Mouse (Mus musculus): Measurements from ENCODE around the gene Git1. TPM values are rescaled to one million over a fixed set of nuclear protein-coding genes. Genes with fewer than 3 reads are reported as not detected.

Git1 gene
- total and polyA plus RNA-seq, 3 experiments: 53.3 to 59.4 (median 54.0) TPM

DNA sequence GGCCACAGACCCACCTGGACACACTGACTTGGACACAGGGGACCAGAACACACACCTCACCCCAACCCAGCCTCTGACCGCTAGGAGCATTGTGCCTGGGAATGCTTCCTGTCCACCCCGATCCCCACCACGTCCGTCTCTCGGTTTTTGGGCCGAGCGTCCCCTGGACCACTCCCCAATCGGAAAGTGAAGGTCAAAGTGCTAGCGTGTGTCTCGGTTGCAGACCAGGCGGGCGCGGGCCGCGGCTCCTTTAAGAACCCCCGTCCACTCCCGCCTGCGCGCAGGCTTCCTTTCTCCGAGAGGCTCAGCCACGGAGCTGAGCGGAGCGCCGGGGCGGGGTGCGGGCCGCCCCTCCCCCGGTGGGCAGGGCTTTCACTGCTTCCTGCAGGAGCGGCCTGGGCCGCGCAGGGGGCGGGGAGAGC, 440 bp upstream of the Git1 start:
- Histone ChIP-seq H3K79me2 (replicated peaks; ENCODE audit: control insufficient read depth, insufficient read depth, low read length) (peaks cover 7% of the 10 kb centered on the region), H3K36me3 (ENCODE audit: control insufficient read depth, insufficient read depth, low read length) (no peaks in the 10 kb centered on the region; the same call in none of the 2 replicates), H3K9ac (ENCODE audit: low read depth, low read length) (peak overlapping the region; percentile 80), H3K4me1 (ENCODE audit: control insufficient read depth, insufficient read depth, low read length) (peaks cover 26% of the 10 kb centered on the region), H3K4me3 (peak overlapping the region; percentile 71), H3K27ac (peak overlapping the region; percentile 96), H3K27me3 (ENCODE audit: control insufficient read depth, insufficient read depth, low read length) (no peaks in the 10 kb centered on the region)
- 2% methylated on average over 29 of the region's 32 CpGs for WGBS
- DNase-seq: peak; percentile 96 to 97
- intact Hi-C loops (cut with DNase I): loop anchor here (2.0 to 10.0 kb wide), 4 partner anchors 114 to 312 kb away; partner anchors contain the start of genes Ssh2 and Taok1
- peak; percentile 73 for TF ChIP-seq POLR2A (IDR thresholded peaks at IDR 0.05; ENCODE audit: insufficient read depth, low read depth, low read length)
- TF ChIP-seq EP300 (IDR thresholded peaks at IDR 0.05; ENCODE audit: insufficient read depth, low read depth, low read length): peak; percentile 61; the same call in 1 of the 2 replicates
- TF ChIP-seq CTCF (IDR thresholded peaks at IDR 0.05): peak; percentile 50

DNA sequence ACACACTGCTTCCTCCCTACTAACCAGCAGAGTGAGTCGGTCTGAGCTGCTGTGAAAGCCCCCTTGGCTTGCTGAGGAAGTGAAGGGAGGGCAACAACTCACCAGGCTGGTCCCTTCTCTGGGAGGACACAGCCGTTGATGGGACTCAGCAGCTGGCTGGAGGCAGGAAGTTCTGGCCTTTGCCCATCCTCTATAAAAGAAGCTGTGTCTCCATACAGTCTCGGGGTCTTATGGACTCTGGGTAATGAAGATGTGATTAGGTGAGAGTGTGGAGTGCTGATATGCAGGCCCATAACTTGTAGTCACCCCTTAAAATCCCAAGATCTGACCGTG, 948 bp downstream of the Git1 start:
- Histone ChIP-seq H3K36me3 (ENCODE audit: control insufficient read depth, insufficient read depth, low read length) (no peaks in the 10 kb centered on the region; the same call in none of the 2 replicates), H3K4me1 (ENCODE audit: control insufficient read depth, insufficient read depth, low read length) (peaks cover 34% of the 10 kb centered on the region), H3K4me3 (peak overlapping the region; percentile 61), H3K79me2 (replicated peaks; ENCODE audit: control insufficient read depth, insufficient read depth, low read length) (peaks cover 7% of the 10 kb centered on the region), H3K27ac (peak overlapping the region; percentile 90), H3K9ac (ENCODE audit: low read depth, low read length) (peak overlapping the region; percentile 93), H3K27me3 (ENCODE audit: control insufficient read depth, insufficient read depth, low read length) (no peaks in the 10 kb centered on the region)
- no peak for DNase-seq
- 14% methylated on average over 4 of the region's 4 CpGs for WGBS
- intact Hi-C loops (cut with DNase I): loop anchor here (5.0 to 10.0 kb wide), 3 partner anchors 113 to 310 kb away; partner anchors contain the start of genes Ssh2 and Taok1
- TF ChIP-seq EP300 (IDR thresholded peaks at IDR 0.05; ENCODE audit: insufficient read depth, low read depth, low read length) (no peak), CTCF (IDR thresholded peaks at IDR 0.05) (no peak), POLR2A (IDR thresholded peaks at IDR 0.05; ENCODE audit: insufficient read depth, low read depth, low read length) (no peak)

- TF ChIP-seq CTCF (IDR thresholded peaks at IDR 0.05) (no peak), POLR2A (IDR thresholded peaks at IDR 0.05; ENCODE audit: insufficient read depth, low read depth, low read length) (no peak), EP300 (IDR thresholded peaks at IDR 0.05; ENCODE audit: insufficient read depth, low read depth, low read length) (no peak)
- Histone ChIP-seq H3K79me2 (replicated peaks; ENCODE audit: control insufficient read depth, insufficient read depth, low read length) (peaks cover 7% of the 10 kb centered on the region), H3K27me3 (ENCODE audit: control insufficient read depth, insufficient read depth, low read length) (no peaks in the 10 kb centered on the region), H3K27ac (peak overlapping the region; percentile 90), H3K36me3 (ENCODE audit: control insufficient read depth, insufficient read depth, low read length) (no peaks in the 10 kb centered on the region; the same call in none of the 2 replicates), H3K4me1 (ENCODE audit: control insufficient read depth, insufficient read depth, low read length) (peaks cover 34% of the 10 kb centered on the region), H3K4me3 (peak overlapping the region; percentile 61), H3K9ac (ENCODE audit: low read depth, low read length) (peak overlapping the region; percentile 93)
- intact Hi-C loops (cut with DNase I): loop anchor here (5.0 to 10.0 kb wide), 3 partner anchors 113 to 310 kb away; partner anchors contain the start of genes Ssh2 and Taok1
- WGBS: 43% methylated on average over 6 of the region's 6 CpGs
- no peak for DNase-seq
These were observed 1.4 kb downstream of the Git1 start for GRCm38 (mm10) chr11:77494782-77495181.

- H3K79me2 ChIP-seq (replicated peaks; ENCODE audit: control insufficient read depth, insufficient read depth, low read length): peaks cover 8% of the 10 kb centered on the region
- no peaks in the 10 kb centered on the region; the same call in none of the 2 replicates for H3K36me3 ChIP-seq (ENCODE audit: control insufficient read depth, insufficient read depth, low read length)
- peak overlapping the region; percentile 96 for H3K27ac ChIP-seq
- H3K4me1 ChIP-seq (ENCODE audit: control insufficient read depth, insufficient read depth, low read length): peaks cover 33% of the 10 kb centered on the region
- H3K9ac ChIP-seq (ENCODE audit: low read depth, low read length): no peak overlapping the region
- intact Hi-C loops (cut with DNase I): loop anchor here (10.0 kb wide), 2 partner anchors 281 to 309 kb away; partner anchors contain the start of gene Ssh2
- no peak for TF ChIP-seq CTCF (IDR thresholded peaks at IDR 0.05)
- TF ChIP-seq EP300 (IDR thresholded peaks at IDR 0.05; ENCODE audit: insufficient read depth, low read depth, low read length): no peak
- TF ChIP-seq POLR2A (IDR thresholded peaks at IDR 0.05; ENCODE audit: insufficient read depth, low read depth, low read length): no peak
- no peak overlapping the region for H3K4me3 ChIP-seq
- no peaks in the 10 kb centered on the region for H3K27me3 ChIP-seq (ENCODE audit: control insufficient read depth, insufficient read depth, low read length)
- no peak for DNase-seq
These were observed 2.1 kb downstream of the Git1 start for GRCm38 (mm10) chr11:77495507-77495906.

DNA sequence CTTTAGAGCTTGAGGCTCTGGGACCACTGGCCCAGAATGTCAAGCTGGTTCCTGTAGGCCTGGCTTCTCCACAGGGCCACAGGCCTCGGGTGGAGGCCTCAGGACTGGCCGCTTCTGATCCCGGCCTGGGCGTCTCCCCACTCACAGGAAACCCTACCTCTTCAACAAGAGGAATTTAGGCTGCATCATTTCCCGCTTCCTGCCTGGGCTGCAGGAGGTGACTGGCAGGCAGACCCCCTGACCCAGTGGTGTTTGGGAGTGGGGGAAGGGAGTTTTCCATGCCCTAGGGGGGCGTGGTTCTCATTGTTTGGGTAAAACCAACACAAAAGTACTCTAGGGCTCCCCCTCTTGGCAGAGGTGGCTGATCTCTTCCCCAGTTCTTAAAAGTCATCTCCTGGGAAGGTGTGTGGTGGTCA, 4.0 kb downstream of the Git1 start:
- 35% methylated on average over 6 of the region's 6 CpGs for WGBS
- peaks cover 8% of the 10 kb centered on the region for H3K79me2 ChIP-seq (replicated peaks; ENCODE audit: control insufficient read depth, insufficient read depth, low read length)
- peak overlapping the region; percentile 96 for H3K27ac ChIP-seq
- peak; percentile 77 to 85 for DNase-seq
- H3K36me3 ChIP-seq (ENCODE audit: control insufficient read depth, insufficient read depth, low read length): peaks cover 2% of the 10 kb centered on the region; the same call in 1 of the 2 replicates
- H3K9ac ChIP-seq (ENCODE audit: low read depth, low read length): peak overlapping the region; percentile 64
- peak overlapping the region; percentile 34; the same call in 1 of the 2 replicates for H3K4me3 ChIP-seq
- H3K4me1 ChIP-seq (ENCODE audit: control insufficient read depth, insufficient read depth, low read length): peaks cover 31% of the 10 kb centered on the region
- intact Hi-C loops (cut with DNase I): loop anchor here (10.0 kb wide), 2 partner anchors 283 to 307 kb away; partner anchors contain the start of gene Ssh2
- no peaks in the 10 kb centered on the region for H3K27me3 ChIP-seq (ENCODE audit: control insufficient read depth, insufficient read depth, low read length)
- TF ChIP-seq EP300 (IDR thresholded peaks at IDR 0.05; ENCODE audit: insufficient read depth, low read depth, low read length): peak; percentile 91
- peak; percentile 75 for TF ChIP-seq CTCF (IDR thresholded peaks at IDR 0.05)
- peak; percentile 68 for TF ChIP-seq POLR2A (IDR thresholded peaks at IDR 0.05; ENCODE audit: insufficient read depth, low read depth, low read length)

GRCm38 (mm10) chr11:77497851-77498250, 4.5 kb downstream of the Git1 start:
- H3K79me2 ChIP-seq (replicated peaks; ENCODE audit: control insufficient read depth, insufficient read depth, low read length): peaks cover 8% of the 10 kb centered on the region
- H3K27me3 ChIP-seq (ENCODE audit: control insufficient read depth, insufficient read depth, low read length): no peaks in the 10 kb centered on the region
- peaks cover 34% of the 10 kb centered on the region for H3K4me1 ChIP-seq (ENCODE audit: control insufficient read depth, insufficient read depth, low read length)
- H3K4me3 ChIP-seq: peak overlapping the region; percentile 13
- TF ChIP-seq CTCF (IDR thresholded peaks at IDR 0.05) (no peak), EP300 (IDR thresholded peaks at IDR 0.05; ENCODE audit: insufficient read depth, low read depth, low read length) (no peak), POLR2A (IDR thresholded peaks at IDR 0.05; ENCODE audit: insufficient read depth, low read depth, low read length) (no peak)
- DNase-seq: peak in 1 of 2 experiments; percentile 61
- H3K36me3 ChIP-seq (ENCODE audit: control insufficient read depth, insufficient read depth, low read length): peaks cover 2% of the 10 kb centered on the region; the same call in 1 of the 2 replicates
- intact Hi-C loops (cut with DNase I): loop anchor here (2.0 to 10.0 kb wide), 3 partner anchors 31 to 307 kb away; partner anchors contain the start of gene Ssh2
- 48% methylated on average over 4 of the region's 4 CpGs for WGBS
- no peak overlapping the region for H3K9ac ChIP-seq (ENCODE audit: low read depth, low read length)
- H3K27ac ChIP-seq: peak overlapping the region; percentile 96
